Mouse (Mus musculus) liver, embryonic 13.5 days (tissue): ENCODE measurements around the gene Grm8. TPM values are rescaled to one million over a fixed set of nuclear protein-coding genes. Genes with fewer than 3 reads are reported as not detected.

Experiments
- ATAC-seq: fragments of 200-750 bp; cut with Nextera tagmentation; 2 replicates; pipeline ENCODE4 v1.8.0; 2017; ENCODE audit warnings: low read depth, mild to moderate bottlenecking, moderate number of reproducible peaks, moderate library complexity
- DNase-seq: peaks from one replicate; pipeline ENCODE4 v3.0.0; 2022
- H3K27ac ChIP-seq: fragments of 300-500 bp; sonication (generic); 2 replicates; pipeline ENCODE4 v1.5.1; 2015; ENCODE audit warnings: moderate library complexity, mild to moderate bottlenecking, inconsistent platforms
- H3K27me3 ChIP-seq: fragments of 300-500 bp; sonication (generic); 2 replicates; pipeline ENCODE4 v1.6.1; 2015; ENCODE audit warnings: mild to moderate bottlenecking, inconsistent platforms
- H3K36me3 ChIP-seq: fragments of 300-500 bp; sonication (generic); 2 replicates; pipeline ENCODE4 v1.6.1; 2015; ENCODE audit warnings: mild to moderate bottlenecking, inconsistent platforms
- H3K4me1 ChIP-seq: fragments of 300-500 bp; sonication (generic); replicated peaks from 2 replicates; pipeline ENCODE4 v1.6.1; 2015; ENCODE audit warnings: inconsistent platforms
- H3K4me2 ChIP-seq: fragments of 300-500 bp; sonication (generic); 2 replicates; pipeline ENCODE4 v1.6.1; 2015; ENCODE audit warnings: inconsistent platforms, mild to moderate bottlenecking, moderate library complexity
- H3K4me3 ChIP-seq: fragments of 300-500 bp; sonication (generic); replicated peaks from 2 replicates; pipeline ENCODE4 v1.5.1; 2015; ENCODE audit warnings: mild to moderate bottlenecking, inconsistent platforms
- H3K9ac ChIP-seq: fragments of 300-500 bp; sonication (generic); 2 replicates; pipeline ENCODE4 v1.6.1; 2015; ENCODE audit warnings: mild to moderate bottlenecking, inconsistent platforms
- H3K9me3 ChIP-seq: fragments of 300-500 bp; sonication (generic); replicated peaks from 2 replicates; pipeline ENCODE4 v1.6.1; 2016; ENCODE audit warnings: inconsistent platforms
- whole genome bisulfite sequencing: fragments of 180-500 bp; shearing (Covaris S2); methylation state at CpG from one replicate; pipeline ENCODE4 v1.1.7; 2015; ENCODE audit not compliant: insufficient replicate concordance; 5-methylcytosine and 5-hydroxymethylcytosine counted together
- polyA plus RNA-seq: library from polyadenylated mRNA; unstranded; fragments of >200 nt; fragmentation: Nextera tagmentation; extraction: Ambion mirVana; gene quantifications from 2 replicates; pipeline ENCODE4 v1.2.1, GENCODE M21; 2015

The Grm8 gene
- polyA plus RNA-seq, 1 experiment from 2014 or later: 0.05 TPM

GRCm38 (mm10) chr6:27617472-27617871 lies 517.5 kb downstream of the Grm8 start:
- Histone ChIP-seq H3K4me3 (no peak overlapping the region), H3K9ac (no peak overlapping the region), H3K36me3 (no peaks in the 10 kb centered on the region), H3K4me1 (no peaks in the 10 kb centered on the region), H3K9me3 (no peaks in the 10 kb centered on the region), H3K27me3 (no peaks in the 10 kb centered on the region), H3K27ac (no peak overlapping the region), H3K4me2 (no peak overlapping the region)
- WGBS: 64% methylated on average over 4 of the region's 4 CpGs
- ATAC-seq: no peak
- no peak for DNase-seq

- no peaks in the 10 kb centered on the region for H3K9me3 ChIP-seq
Measured at GRCm38 (mm10) chr6:27580485-27580884, 554.5 kb downstream of the Grm8 start.

GRCm38 (mm10) chr6:27545516-27545915 lies 589.5 kb downstream of the Grm8 start:
- no peak overlapping the region for H3K4me3 ChIP-seq
- H3K27me3 ChIP-seq: no peaks in the 10 kb centered on the region
- H3K9ac ChIP-seq: no peak overlapping the region
- no peak for DNase-seq
- H3K9me3 ChIP-seq: no peaks in the 10 kb centered on the region
- no peak for ATAC-seq
- H3K36me3 ChIP-seq: no peaks in the 10 kb centered on the region
- 59% methylated on average over 6 of the region's 6 CpGs for WGBS
- no peaks in the 10 kb centered on the region for H3K4me1 ChIP-seq
- no peak overlapping the region for H3K27ac ChIP-seq
- H3K4me2 ChIP-seq: no peak overlapping the region

More at GRCm38 (mm10) chr6:27580485-27580884, 554.5 kb downstream of the Grm8 start:
- ATAC-seq (no peak), DNase-seq (no peak)
- 57% methylated on average over 2 of the region's 2 CpGs for WGBS
- Histone ChIP-seq H3K36me3 (no peaks in the 10 kb centered on the region), H3K4me2 (no peak overlapping the region), H3K4me1 (no peaks in the 10 kb centered on the region), H3K4me3 (no peak overlapping the region), H3K27me3 (no peaks in the 10 kb centered on the region), H3K9ac (no peak overlapping the region), H3K27ac (no peak overlapping the region)

GRCm38 (mm10) chr6:27517620-27518019 lies 617.4 kb downstream of the Grm8 start:
- DNase-seq: no peak
- no peak overlapping the region for H3K9ac ChIP-seq
- ATAC-seq: no peak

GRCm38 (mm10) chr6:27460998-27461397 lies 674.0 kb downstream of the Grm8 start:
- no peaks in the 10 kb centered on the region for H3K27me3 ChIP-seq
- no peak overlapping the region for H3K4me3 ChIP-seq
- no peak overlapping the region for H3K27ac ChIP-seq
- no peaks in the 10 kb centered on the region for H3K9me3 ChIP-seq
- DNase-seq (no peak), ATAC-seq (no peak)
- 64% methylated on average over 5 of the region's 5 CpGs for WGBS
- H3K4me2 ChIP-seq: no peak overlapping the region
- no peaks in the 10 kb centered on the region for H3K4me1 ChIP-seq
- H3K9ac ChIP-seq: no peak overlapping the region
- H3K36me3 ChIP-seq: no peaks in the 10 kb centered on the region

More at GRCm38 (mm10) chr6:27517620-27518019, 617.4 kb downstream of the Grm8 start:
- no peaks in the 10 kb centered on the region for H3K9me3 ChIP-seq
- H3K4me3 ChIP-seq: no peak overlapping the region
- H3K4me2 ChIP-seq: no peak overlapping the region
- no peaks in the 10 kb centered on the region for H3K27me3 ChIP-seq
- no peaks in the 10 kb centered on the region for H3K36me3 ChIP-seq
- no peaks in the 10 kb centered on the region for H3K4me1 ChIP-seq
- no peak overlapping the region for H3K27ac ChIP-seq
- WGBS: 43% methylated on average over 1 of the region's 1 CpGs

- no peak overlapping the region for H3K4me3 ChIP-seq
- H3K27me3 ChIP-seq: no peaks in the 10 kb centered on the region
- DNase-seq (no peak), ATAC-seq (no peak)
- H3K4me2 ChIP-seq: no peak overlapping the region
- no peak overlapping the region for H3K27ac ChIP-seq
- no peaks in the 10 kb centered on the region for H3K9me3 ChIP-seq
- no peaks in the 10 kb centered on the region for H3K4me1 ChIP-seq
- WGBS: 59% methylated on average over 4 of the region's 4 CpGs
- no peak overlapping the region for H3K9ac ChIP-seq
- no peaks in the 10 kb centered on the region for H3K36me3 ChIP-seq
Measured at GRCm38 (mm10) chr6:27408473-27408872, 726.5 kb downstream of the Grm8 start.

GRCm38 (mm10) chr6:27372416-27372815 lies 762.6 kb downstream of the Grm8 start:
- DNase-seq (no peak), ATAC-seq (no peak)
- Histone ChIP-seq H3K36me3 (no peaks in the 10 kb centered on the region), H3K27me3 (no peaks in the 10 kb centered on the region), H3K9ac (no peak overlapping the region), H3K4me1 (no peaks in the 10 kb centered on the region), H3K4me2 (no peak overlapping the region), H3K4me3 (no peak overlapping the region), H3K9me3 (no peaks in the 10 kb centered on the region), H3K27ac (no peak overlapping the region)

GRCm38 (mm10) chr6:27371095-27371494 lies 763.9 kb downstream of the Grm8 start:
- no peaks in the 10 kb centered on the region for H3K4me1 ChIP-seq
- H3K9me3 ChIP-seq: no peaks in the 10 kb centered on the region
- no peaks in the 10 kb centered on the region for H3K36me3 ChIP-seq
- no peak overlapping the region for H3K9ac ChIP-seq
- H3K4me2 ChIP-seq: no peak overlapping the region
- ATAC-seq (no peak), DNase-seq (no peak)
- H3K4me3 ChIP-seq: no peak overlapping the region
- no peak overlapping the region for H3K27ac ChIP-seq
- H3K27me3 ChIP-seq: no peaks in the 10 kb centered on the region
- WGBS: 68% methylated on average over 2 of the region's 2 CpGs

GRCm38 (mm10) chr6:27363775-27364174 lies 771.2 kb downstream of the Grm8 start:
- DNase-seq: no peak

GRCm38 (mm10) chr6:27360440-27360839 lies 774.5 kb downstream of the Grm8 start:
- DNase-seq: no peak
- Histone ChIP-seq H3K27me3 (no peaks in the 10 kb centered on the region), H3K4me3 (no peak overlapping the region), H3K36me3 (no peaks in the 10 kb centered on the region), H3K27ac (no peak overlapping the region), H3K9me3 (no peaks in the 10 kb centered on the region), H3K9ac (no peak overlapping the region), H3K4me2 (no peak overlapping the region), H3K4me1 (no peaks in the 10 kb centered on the region)
- no peak for ATAC-seq

More at GRCm38 (mm10) chr6:27363775-27364174, 771.2 kb downstream of the Grm8 start:
- Histone ChIP-seq H3K9me3 (no peaks in the 10 kb centered on the region), H3K27me3 (no peaks in the 10 kb centered on the region), H3K36me3 (no peaks in the 10 kb centered on the region), H3K4me2 (no peak overlapping the region), H3K4me3 (no peak overlapping the region), H3K9ac (no peak overlapping the region), H3K4me1 (no peaks in the 10 kb centered on the region), H3K27ac (no peak overlapping the region)
- ATAC-seq: no peak
- 72% methylated on average over 8 of the region's 8 CpGs for WGBS

- Histone ChIP-seq H3K4me1 (peaks cover 12% of the 10 kb centered on the region; the same call in 1 of the 2 replicates), H3K27me3 (no peaks in the 10 kb centered on the region), H3K4me2 (no peak overlapping the region), H3K36me3 (no peaks in the 10 kb centered on the region), H3K9me3 (no peaks in the 10 kb centered on the region), H3K9ac (no peak overlapping the region), H3K27ac (no peak overlapping the region), H3K4me3 (no peak overlapping the region)
- peak; percentile 4 for DNase-seq
- ATAC-seq: peak; percentile 85
- WGBS: 23% methylated on average over 4 of the region's 4 CpGs
Measured at GRCm38 (mm10) chr6:27351147-27351546, 783.8 kb downstream of the Grm8 start.

GRCm38 (mm10) chr6:27348272-27348671 lies 786.7 kb downstream of the Grm8 start:
- 18% methylated on average over 2 of the region's 2 CpGs for WGBS
- no peak overlapping the region for H3K4me3 ChIP-seq
- DNase-seq: peak; percentile 15
- no peak overlapping the region for H3K27ac ChIP-seq
- peak; percentile 84 for ATAC-seq
- peaks cover 12% of the 10 kb centered on the region; the same call in 1 of the 2 replicates for H3K4me1 ChIP-seq
- no peaks in the 10 kb centered on the region for H3K36me3 ChIP-seq
- no peaks in the 10 kb centered on the region for H3K27me3 ChIP-seq
- H3K9me3 ChIP-seq: no peaks in the 10 kb centered on the region
- no peak overlapping the region for H3K4me2 ChIP-seq
- H3K9ac ChIP-seq: no peak overlapping the region
